Mouse (Mus musculus) mouse trophoblast stem cell (cell line): Measurements from ENCODE around the gene Gale.
"Not testable (repeated sequence)": the region's sequence is repeated elsewhere in the genome, so short reads cannot be mapped to it uniquely, and the experiment has no call there.

Experiments used
- in situ Hi-C, 2 experiments: fragments of 300-500 bp; cut with MseI, MboI; formaldehyde crosslinking; loops; 2 replicates in 1 of 2; 3 replicates in 1 of 2; pipeline ENCODE4 v1.15.1; 2025

Gene Gale

GRCm38 (mm10) chr4:135969070-135969750, 5.7 kb downstream of the Gale start:
- in situ Hi-C loops, result no loop called here

GRCm38 (mm10) chr4:135970585-135970984, 7.1 kb downstream of the Gale start:
- in situ Hi-C loops, result no loop called here

- in situ Hi-C loops, result no loop called here
These were observed 8.5 kb downstream of the Gale start for GRCm38 (mm10) chr4:135971805-135972555.

GRCm38 (mm10) chr4:135972556-135972906, 9.0 kb downstream of the Gale start, which contains the start of gene Lypla2:
Gene Lypla2, minus strand, starts transcription at chr4:135972626.
- in situ Hi-C loops, result no loop called here

GRCm38 (mm10) chr4:135972911-135973811, 9.6 kb downstream of the Gale start:
- in situ Hi-C loops, result no loop called here

GRCm38 (mm10) chr4:135976146-135976545, 12.6 kb downstream of the Gale start:
- in situ Hi-C loops, result no loop called here

- in situ Hi-C loops, result not testable (repeated sequence)
These were observed 16.7 kb downstream of the Gale start for GRCm38 (mm10) chr4:135980223-135980622.

GRCm38 (mm10) chr4:135981524-135982063, 18.1 kb downstream of the Gale start:
- in situ Hi-C loops, result no loop called here

GRCm38 (mm10) chr4:135984556-135984955, 21.0 kb downstream of the Gale start:
- in situ Hi-C loops, result no loop called here

- in situ Hi-C loops, result no loop called here
These were observed 21.7 kb downstream of the Gale start for GRCm38 (mm10) chr4:135985193-135985592.

GRCm38 (mm10) chr4:135985769-135986168, 22.2 kb downstream of the Gale start:
- in situ Hi-C loops, result no loop called here

- in situ Hi-C loops, result no loop called here
These were observed 22.9 kb downstream of the Gale start for GRCm38 (mm10) chr4:135986301-135986942.

GRCm38 (mm10) chr4:135986943-135987710, 23.6 kb downstream of the Gale start, which contains the start of gene Pithd1:
Gene Pithd1, minus strand, starts transcription at chr4:135987264.
- in situ Hi-C loops, result no loop called here

GRCm38 (mm10) chr4:135987714-135988113, 24.2 kb downstream of the Gale start:
- in situ Hi-C loops, result no loop called here

GRCm38 (mm10) chr4:135993941-135994340, 30.4 kb downstream of the Gale start:
- in situ Hi-C loops, result no loop called here

GRCm38 (mm10) chr4:135995118-135995517, 31.6 kb downstream of the Gale start:
- in situ Hi-C loops, result no loop called here

- in situ Hi-C loops, result no loop called here
These were observed 40.7 kb downstream of the Gale start for GRCm38 (mm10) chr4:136004107-136004675.

GRCm38 (mm10) chr4:136004921-136005320, 41.4 kb downstream of the Gale start:
- in situ Hi-C loops, result no loop called here

GRCm38 (mm10) chr4:136006821-136007220, 43.3 kb downstream of the Gale start:
- in situ Hi-C loops, result no loop called here

GRCm38 (mm10) chr4:136008782-136009447, 45.4 kb downstream of the Gale start:
- in situ Hi-C loops, result no loop called here
